Mouse (Mus musculus) hindbrain, embryonic 13.5 days (tissue): Measurements from ENCODE around the gene Aldh18a1. TPM values are rescaled to one million over a fixed set of nuclear protein-coding genes. Genes with fewer than 3 reads are reported as not detected.
"Not testable (repeated sequence)": the region's sequence is repeated elsewhere in the genome, so short reads cannot be mapped to it uniquely, and the experiment has no call there.

ENCODE experiments used
- ATAC-seq: fragments of 200-750 bp; cut with Nextera tagmentation; 2 replicates; pipeline ENCODE4 v1.8.0; 2017; ENCODE audit warnings: moderate TSS enrichment; ENCODE audit not compliant: low FRiP score
- H3K27ac ChIP-seq: fragments of 300-500 bp; sonication (generic); 2 replicates; pipeline ENCODE4 v1.5.1; 2015; ENCODE audit warnings: inconsistent platforms, mild to moderate bottlenecking, moderate library complexity
- H3K27me3 ChIP-seq: fragments of 300-500 bp; sonication (generic); 2 replicates; pipeline ENCODE4 v1.6.1; 2015; ENCODE audit warnings: mild to moderate bottlenecking, inconsistent platforms
- H3K36me3 ChIP-seq: fragments of 300-500 bp; sonication (generic); 2 replicates; pipeline ENCODE4 v1.6.1; 2015; ENCODE audit warnings: mild to moderate bottlenecking, inconsistent platforms
- H3K4me1 ChIP-seq: fragments of 300-500 bp; sonication (generic); replicated peaks from 2 replicates; pipeline ENCODE4 v1.6.1; 2015; ENCODE audit warnings: inconsistent platforms
- H3K4me2 ChIP-seq: fragments of 300-500 bp; sonication (generic); 2 replicates; pipeline ENCODE4 v1.6.1; 2015; ENCODE audit warnings: inconsistent platforms, mild to moderate bottlenecking, moderate library complexity
- H3K4me3 ChIP-seq: fragments of 300-500 bp; sonication (generic); 2 replicates; pipeline ENCODE4 v1.5.1; 2015; ENCODE audit warnings: mild to moderate bottlenecking, inconsistent platforms
- H3K9ac ChIP-seq: fragments of 300-500 bp; sonication (generic); 2 replicates; pipeline ENCODE4 v1.6.1; 2015; ENCODE audit warnings: mild to moderate bottlenecking, inconsistent platforms
- H3K9me3 ChIP-seq: fragments of 300-500 bp; sonication (generic); 2 replicates; pipeline ENCODE4 v1.6.1; 2016; ENCODE audit warnings: inconsistent platforms
- WGBS: fragments of 180-500 bp; shearing (Covaris S2); methylation state at CpG from one replicate; pipeline ENCODE4 v1.1.7; 2015; 5-methylcytosine and 5-hydroxymethylcytosine counted together
- polyA plus RNA-seq: library from polyadenylated mRNA; unstranded; fragments of >200 nt; fragmentation: Nextera tagmentation; extraction: Ambion mirVana; gene quantifications from 2 replicates; pipeline ENCODE4 v1.2.1, GENCODE M21; 2015

Aldh18a1 gene
- polyA plus RNA-seq, 1 experiment from 2014 or later = 63.8 TPM

DNA sequence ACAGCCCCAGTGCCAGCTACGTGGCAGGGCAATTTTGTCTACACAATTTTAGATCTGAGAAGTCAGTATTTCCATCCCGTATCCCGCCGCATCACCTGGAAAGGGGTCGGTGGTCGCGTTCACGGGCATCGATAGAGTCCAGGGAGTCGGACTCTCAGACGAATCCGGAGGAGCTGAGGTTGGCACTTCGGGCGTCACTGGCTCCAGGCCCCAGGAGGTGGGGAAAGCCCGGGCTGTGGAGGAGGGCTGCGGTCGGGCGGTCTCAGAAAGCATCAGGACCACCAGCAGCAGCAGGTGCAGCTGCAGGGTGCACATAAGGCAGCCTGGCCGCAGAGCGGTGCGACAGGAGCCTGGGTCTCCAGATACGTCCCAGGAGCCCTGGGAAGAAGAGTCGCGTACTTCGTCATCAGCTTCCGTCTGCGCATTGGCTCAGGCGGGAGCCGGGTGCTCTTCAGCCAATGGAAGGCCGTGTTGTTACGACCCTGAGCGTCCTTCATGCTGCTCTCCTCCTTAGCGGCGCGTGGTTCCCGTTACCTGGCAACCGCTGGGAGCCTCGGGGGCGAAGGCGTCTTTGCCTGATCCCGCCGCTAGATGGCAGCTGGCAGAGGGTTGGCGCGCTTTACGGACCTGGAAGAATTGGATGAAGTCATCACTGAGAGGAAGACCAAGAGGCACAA is 23.7 kb upstream of the Aldh18a1 start, which contains the start of the genes Tctn3 and Entpd1:
Gene Tctn3 (minus strand): TSS at position 404 of the 677 bp plus-strand sequence.
Gene Entpd1 (plus strand): TSS at position 537 of the 677 bp plus-strand sequence.
- H3K27ac ChIP-seq = peak within 1 kb of the TSS; percentile 75
- peak; percentile 100 for ATAC-seq

DNA sequence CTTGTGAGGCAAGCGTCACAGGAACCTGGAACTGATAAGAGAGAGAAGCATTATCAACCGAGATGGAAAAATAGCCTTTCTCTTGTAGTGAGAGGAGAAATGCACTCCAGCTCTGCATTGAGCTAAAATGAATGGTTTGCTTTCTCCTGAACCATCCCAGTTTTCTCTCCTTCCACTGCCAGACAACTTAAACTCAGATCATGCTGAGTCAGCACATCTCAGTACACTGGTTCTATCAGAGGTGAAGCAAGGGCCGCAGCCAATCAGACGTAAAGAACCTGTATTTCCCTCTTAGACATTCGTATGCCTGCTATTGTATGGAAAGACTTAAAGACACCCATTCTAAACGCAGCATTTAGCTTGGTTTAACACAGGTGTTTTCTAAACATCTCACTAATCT is 19.4 kb upstream of the Aldh18a1 start:
- Histone ChIP-seq H3K4me2 (no peak overlapping the region), H3K9me3 (no peaks in the 10 kb centered on the region), H3K4me1 (peaks cover 11% of the 10 kb centered on the region), H3K27me3 (no peaks in the 10 kb centered on the region), H3K27ac (no peak overlapping the region), H3K9ac (no peak overlapping the region), H3K4me3 (no peak overlapping the region), H3K36me3 (peaks cover 51% of the 10 kb centered on the region)
- ATAC-seq = no peak
- 91% methylated on average over 6 of the region's 6 CpGs for WGBS

More for the DNA sequence above, 23.7 kb upstream of the Aldh18a1 start, which contains the start of the genes Tctn3 and Entpd1:
- Histone ChIP-seq H3K4me2 (peak within 1 kb of the TSS; percentile 87), H3K4me3 (peak within 1 kb of the TSS; percentile 81), H3K9me3 (no peaks in the 10 kb centered on the region), H3K27me3 (no peaks in the 10 kb centered on the region), H3K9ac (peak within 1 kb of the TSS; percentile 81), H3K4me1 (peaks cover 11% of the 10 kb centered on the region), H3K36me3 (peaks cover 22% of the 10 kb centered on the region)
- under 1% methylated on average over 45 of the region's 45 CpGs for WGBS

GRCm38 (mm10) chr19:40605189-40605588 is 16.9 kb upstream of the Aldh18a1 start:
- no peak for ATAC-seq
- no peaks in the 10 kb centered on the region for H3K9me3 ChIP-seq
- H3K27ac ChIP-seq = no peak overlapping the region
- no peak overlapping the region for H3K9ac ChIP-seq
- H3K4me3 ChIP-seq = no peak overlapping the region
- 93% methylated on average over 9 of the region's 9 CpGs for WGBS
- H3K4me1 ChIP-seq = no peaks in the 10 kb centered on the region
- H3K36me3 ChIP-seq = peaks cover 63% of the 10 kb centered on the region
- no peak overlapping the region for H3K4me2 ChIP-seq
- H3K27me3 ChIP-seq = no peaks in the 10 kb centered on the region

DNA sequence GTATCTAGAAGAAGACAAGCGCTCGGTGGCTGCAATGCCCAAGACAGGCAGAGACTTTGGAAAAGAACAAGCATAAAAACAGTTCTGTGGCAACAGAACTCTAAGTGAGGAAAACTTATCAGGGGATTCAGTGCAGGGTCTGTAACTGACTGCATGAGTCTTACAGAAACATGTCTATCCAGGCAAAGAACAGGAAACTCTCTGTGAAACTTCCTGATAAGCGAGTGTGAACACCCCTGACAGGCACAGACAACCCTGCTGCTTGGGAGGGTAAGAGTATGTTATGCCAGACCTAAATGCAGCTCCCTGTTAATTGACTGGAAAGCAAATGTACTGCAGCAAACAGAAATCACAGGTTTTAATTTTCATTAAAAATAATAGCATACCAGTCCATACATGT is 13.6 kb upstream of the Aldh18a1 start:
- Histone ChIP-seq H3K9me3 (no peaks in the 10 kb centered on the region), H3K4me3 (no peak overlapping the region), H3K36me3 (peaks cover 50% of the 10 kb centered on the region), H3K9ac (no peak overlapping the region), H3K27me3 (no peaks in the 10 kb centered on the region), H3K4me2 (no peak overlapping the region), H3K4me1 (no peaks in the 10 kb centered on the region), H3K27ac (no peak overlapping the region)
- WGBS = 94% methylated on average over 3 of the region's 3 CpGs
- no peak for ATAC-seq

DNA sequence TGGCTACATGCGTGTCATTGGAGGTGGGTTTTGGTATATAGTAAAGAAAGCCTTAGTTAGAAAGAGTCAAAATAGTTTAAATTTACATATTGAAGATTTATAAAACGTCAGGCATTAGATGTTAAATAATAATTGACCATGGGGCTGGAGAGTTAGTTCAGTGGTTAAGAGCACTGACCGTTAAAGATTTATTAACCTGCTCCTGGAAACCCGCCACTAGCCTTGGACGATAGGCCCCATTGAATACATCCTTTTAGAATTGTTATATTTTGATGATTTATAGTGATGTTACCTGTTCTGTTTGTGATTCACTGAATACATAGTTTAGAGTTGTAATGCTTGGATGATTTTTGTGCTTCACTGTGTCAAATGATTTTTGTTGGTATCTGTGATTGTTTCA is 12.6 kb upstream of the Aldh18a1 start:
- WGBS = 94% methylated on average over 5 of the region's 5 CpGs
- ATAC-seq, H3K4me2 ChIP-seq, H3K4me1 ChIP-seq, H3K4me3 ChIP-seq, H3K9me3 ChIP-seq, H3K9ac ChIP-seq, H3K27ac ChIP-seq, H3K27me3 ChIP-seq: not testable (repeated sequence)
- H3K36me3 ChIP-seq = peaks cover 46% of the 10 kb centered on the region

DNA sequence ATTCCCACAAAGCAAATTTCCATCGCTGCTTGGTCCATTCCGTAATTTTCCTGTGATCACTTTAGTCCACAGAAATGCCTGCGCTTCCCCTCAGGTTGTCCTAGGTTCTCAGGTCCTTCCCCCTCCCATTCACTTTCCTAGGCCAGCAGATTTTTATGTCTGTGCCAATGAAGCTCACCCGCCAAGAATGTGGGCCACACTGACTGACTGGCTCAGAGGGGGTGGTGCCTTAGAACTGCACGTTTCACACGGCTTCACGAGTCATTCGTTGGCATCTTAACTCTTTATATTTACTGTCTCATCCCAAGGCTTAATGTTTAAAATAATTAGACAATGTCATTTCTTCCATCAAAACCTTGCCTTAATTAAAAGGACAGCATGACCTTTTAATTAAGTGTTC is 7.6 kb upstream of the Aldh18a1 start:
- Histone ChIP-seq H3K27ac (no peak overlapping the region), H3K9me3 (no peaks in the 10 kb centered on the region), H3K4me1 (no peaks in the 10 kb centered on the region), H3K4me3 (no peak overlapping the region), H3K4me2 (no peak overlapping the region), H3K27me3 (no peaks in the 10 kb centered on the region), H3K9ac (no peak overlapping the region), H3K36me3 (peaks cover 41% of the 10 kb centered on the region)
- ATAC-seq = no peak
- WGBS = 91% methylated on average over 8 of the region's 8 CpGs

GRCm38 (mm10) chr19:40595231-40595630 is 7.0 kb upstream of the Aldh18a1 start:
- Histone ChIP-seq H3K4me3 (no peak overlapping the region), H3K9ac (no peak overlapping the region), H3K4me2 (no peak overlapping the region), H3K4me1 (no peaks in the 10 kb centered on the region), H3K36me3 (peaks cover 37% of the 10 kb centered on the region), H3K9me3 (no peaks in the 10 kb centered on the region), H3K27me3 (no peaks in the 10 kb centered on the region), H3K27ac (no peak overlapping the region)
- 95% methylated on average over 3 of the region's 3 CpGs for WGBS
- ATAC-seq = no peak

DNA sequence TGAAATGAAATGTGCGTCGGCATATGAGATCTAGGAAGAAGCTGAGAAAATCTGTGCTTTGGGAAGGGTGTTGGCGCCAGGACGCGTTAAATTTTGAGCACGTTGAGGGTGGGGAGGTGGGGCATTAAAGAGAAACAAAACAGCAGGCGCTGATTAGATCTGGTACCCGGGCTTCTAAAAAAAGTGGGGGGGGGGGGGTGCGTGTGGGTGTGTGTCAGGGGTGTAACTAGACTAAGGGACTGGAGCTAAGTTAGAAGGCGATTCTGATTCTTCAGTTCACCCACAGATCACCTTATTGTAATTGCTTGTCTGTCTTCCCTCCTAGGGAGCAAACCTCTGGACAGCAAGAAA is 1.2 kb upstream of the Aldh18a1 start:
- H3K4me2 ChIP-seq = peak overlapping the region; percentile 84
- no peaks in the 10 kb centered on the region for H3K27me3 ChIP-seq
- no peaks in the 10 kb centered on the region for H3K9me3 ChIP-seq
- WGBS = under 1% methylated on average over 10 of the region's 10 CpGs
- peak overlapping the region; percentile 83 for H3K27ac ChIP-seq
- peak overlapping the region; percentile 90 for H3K9ac ChIP-seq
- H3K4me3 ChIP-seq = peak overlapping the region; percentile 89
- H3K36me3 ChIP-seq = peaks cover 13% of the 10 kb centered on the region; the same call in 1 of the 2 replicates
- no peak for ATAC-seq
- H3K4me1 ChIP-seq = peaks cover 21% of the 10 kb centered on the region

GRCm38 (mm10) chr19:40588847-40589529 is 725 bp upstream of the Aldh18a1 start:
- Histone ChIP-seq H3K27me3 (no peaks in the 10 kb centered on the region), H3K4me1 (peaks cover 21% of the 10 kb centered on the region), H3K4me2 (peak overlapping the region; percentile 84), H3K27ac (peak overlapping the region; percentile 83), H3K9me3 (no peaks in the 10 kb centered on the region), H3K36me3 (peaks cover 12% of the 10 kb centered on the region), H3K4me3 (peak overlapping the region; percentile 89), H3K9ac (peak overlapping the region; percentile 90)
- ATAC-seq = peak; percentile 69
- WGBS = under 1% methylated on average over 18 of the region's 18 CpGs

- 6% methylated on average over 30 of the region's 30 CpGs for WGBS
- Histone ChIP-seq H3K36me3 (peaks cover 22% of the 10 kb centered on the region), H3K4me1 (peaks cover 21% of the 10 kb centered on the region), H3K27ac (peak overlapping the region; percentile 80), H3K9me3 (no peaks in the 10 kb centered on the region), H3K27me3 (no peaks in the 10 kb centered on the region), H3K4me2 (peak overlapping the region; percentile 84), H3K9ac (peak overlapping the region; percentile 90), H3K4me3 (peak overlapping the region; percentile 89)
- peak; percentile 78 for ATAC-seq
Observed at GRCm38 (mm10) chr19:40587491-40588292, 571 bp downstream of the Aldh18a1 start.

DNA sequence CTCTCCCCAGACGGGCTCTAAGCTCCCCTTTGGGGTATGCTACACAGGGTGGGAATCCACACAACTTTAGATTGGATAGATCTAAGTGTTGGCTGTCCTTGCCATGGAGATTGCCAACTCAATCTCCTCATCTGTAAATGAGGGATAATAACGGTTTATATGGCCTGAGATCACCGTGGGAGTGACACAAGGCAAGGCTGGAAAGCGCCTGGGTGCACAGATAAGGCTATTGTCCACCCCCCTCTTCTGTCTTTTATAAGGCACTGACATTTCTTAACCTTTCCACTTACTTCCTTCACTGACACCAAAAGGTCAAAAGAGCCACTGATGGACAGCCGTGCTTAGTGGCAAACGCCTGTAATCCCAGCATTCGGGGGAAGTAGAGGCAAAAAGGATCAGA is 1.4 kb downstream of the Aldh18a1 start:
- Histone ChIP-seq H3K4me3 (peak overlapping the region; percentile 89), H3K9ac (peak overlapping the region; percentile 90), H3K9me3 (no peaks in the 10 kb centered on the region), H3K27ac (no peak overlapping the region), H3K4me1 (peaks cover 21% of the 10 kb centered on the region), H3K36me3 (peaks cover 30% of the 10 kb centered on the region), H3K27me3 (no peaks in the 10 kb centered on the region), H3K4me2 (peak overlapping the region; percentile 84)
- no peak for ATAC-seq
- 58% methylated on average over 7 of the region's 7 CpGs for WGBS

DNA sequence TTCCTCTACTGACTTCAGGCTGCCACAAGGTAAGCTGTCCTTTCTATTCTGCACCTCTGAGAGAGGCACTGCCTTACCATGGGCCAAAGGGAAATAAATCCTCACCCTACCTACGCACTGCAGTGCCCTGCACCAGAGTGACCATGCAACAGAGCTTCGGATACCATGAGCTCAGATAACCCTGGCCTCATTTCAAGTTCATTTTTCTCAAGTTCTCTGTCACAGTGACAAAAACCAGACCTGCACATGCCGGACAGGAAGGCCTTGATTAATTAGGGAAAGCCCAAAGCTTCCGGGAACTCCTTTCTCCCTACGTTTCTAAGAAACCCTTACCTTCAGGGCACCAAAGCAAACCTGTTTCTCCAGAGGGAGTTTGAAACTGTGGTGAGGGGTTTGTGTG is 6.6 kb downstream of the Aldh18a1 start:
- H3K27me3 ChIP-seq = no peaks in the 10 kb centered on the region
- 94% methylated on average over 5 of the region's 5 CpGs for WGBS
- H3K4me2 ChIP-seq = no peak overlapping the region
- H3K27ac ChIP-seq = no peak overlapping the region
- H3K4me1 ChIP-seq = peaks cover 9% of the 10 kb centered on the region
- no peaks in the 10 kb centered on the region for H3K9me3 ChIP-seq
- H3K9ac ChIP-seq = no peak overlapping the region
- ATAC-seq = no peak
- H3K36me3 ChIP-seq = peaks cover 79% of the 10 kb centered on the region
- H3K4me3 ChIP-seq = no peak overlapping the region
